Mouse (Mus musculus): ENCODE results near the gene Aldh1a1. TPM values are rescaled to one million over a fixed set of nuclear protein-coding genes. Genes with fewer than 3 reads are reported as not detected.

Aldh1a1 gene
- 0.02 TPM for polyA plus RNA-seq (2012; fragmentation: generic; extraction: Trizol)
- long read RNA-seq, experiment 1: 0 reads
- long read RNA-seq, experiment 2: 0 reads

DNA sequence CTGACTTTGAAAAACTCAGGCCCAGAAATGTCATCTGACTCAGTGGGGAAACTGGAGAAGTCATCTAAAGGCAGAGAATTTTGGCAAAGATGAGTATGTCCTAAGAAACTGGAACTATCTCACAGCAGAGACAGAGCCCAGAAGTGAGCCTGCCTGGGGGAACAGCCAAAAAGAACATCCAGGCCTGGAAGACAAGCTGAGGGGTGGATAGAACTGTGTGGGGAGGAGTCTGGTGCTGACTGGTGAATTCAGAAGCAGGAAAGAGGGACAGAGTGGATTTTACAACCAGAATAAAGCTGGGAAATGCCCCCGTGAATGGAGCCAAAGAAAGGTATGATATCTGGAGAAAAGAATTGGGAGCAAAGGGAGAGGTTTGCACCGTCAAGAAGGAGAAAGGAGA, at the start of gene Aldh1a1:
Gene Aldh1a1 (plus strand): TSS at position 225 of the 400 bp plus-strand sequence.
- H3K36me3 ChIP-seq (ENCODE audit: control insufficient read depth, insufficient read depth): no peaks in the 10 kb centered on the region
- no peak within 1 kb of the TSS for H3K4me3 ChIP-seq (ENCODE audit: insufficient read depth, poor library complexity, severe bottlenecking)
- H3K27me3 ChIP-seq (ENCODE audit: control insufficient read depth, insufficient read depth, insufficient read length): no peaks in the 10 kb centered on the region
- H3ac ChIP-seq (ENCODE audit: control insufficient read depth, insufficient read length, low read depth): no peak within 1 kb of the TSS
- no peaks in the 10 kb centered on the region for H3K79me3 ChIP-seq (ENCODE audit: low read depth)
- TF ChIP-seq MAX (IDR thresholded peaks at IDR 0.05): no peak
- no peak for TF ChIP-seq CTCF (IDR thresholded peaks at IDR 0.05; ENCODE audit: control insufficient read depth, insufficient read depth, insufficient read length)
- TF ChIP-seq MYOD1 (IDR thresholded peaks at IDR 0.05; ENCODE audit: control insufficient read depth, insufficient read length, low read depth): no peak
- no peak for TF ChIP-seq FOSL1 (IDR thresholded peaks at IDR 0.05; ENCODE audit: insufficient read depth, low read length, poor library complexity, severe bottlenecking)
- no peak for TF ChIP-seq CEBPB (IDR thresholded peaks at IDR 0.05; ENCODE audit: low read depth)
- TF ChIP-seq MYOG (IDR thresholded peaks at IDR 0.05; ENCODE audit: control insufficient read depth, extremely low read depth, insufficient read length): no peak
- no peak for TF ChIP-seq USF1 (IDR thresholded peaks at IDR 0.05; ENCODE audit: low read depth)
- no peaks in the 10 kb centered on the region for H3K79me2 ChIP-seq (ENCODE audit: control insufficient read depth, insufficient read depth)

DNA sequence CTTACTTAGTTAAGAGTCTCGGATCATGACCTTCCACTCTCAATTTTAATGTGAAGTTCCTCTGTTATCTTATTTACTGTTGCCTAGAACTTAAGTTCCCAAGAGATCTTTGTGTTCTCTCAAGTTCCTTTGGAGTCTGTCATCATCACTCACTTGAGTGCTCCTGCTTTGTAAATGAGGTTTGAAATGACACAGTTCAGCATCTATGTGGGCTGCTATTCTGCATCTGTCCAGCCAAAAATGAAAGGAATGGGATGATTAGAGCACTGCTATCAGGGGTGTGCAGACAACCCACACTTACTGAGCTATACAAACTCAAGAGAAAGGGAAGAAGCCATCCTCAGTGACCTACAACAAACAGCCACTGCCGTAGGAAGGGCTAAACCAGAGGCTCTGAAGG, 44.7 kb upstream of the Aldh1a1 start:
- Histone ChIP-seq H3K79me3 (ENCODE audit: low read depth) (no peaks in the 10 kb centered on the region), H3ac (ENCODE audit: control insufficient read depth, insufficient read length, low read depth) (no peak overlapping the region), H3K36me3 (ENCODE audit: control insufficient read depth, insufficient read depth) (no peaks in the 10 kb centered on the region), H3K79me2 (ENCODE audit: control insufficient read depth, insufficient read depth) (no peaks in the 10 kb centered on the region), H3K27me3 (ENCODE audit: control insufficient read depth, insufficient read depth, insufficient read length) (no peaks in the 10 kb centered on the region), H3K4me3 (ENCODE audit: insufficient read depth, poor library complexity, severe bottlenecking) (no peak overlapping the region)
- TF ChIP-seq MAX (IDR thresholded peaks at IDR 0.05): no peak
- TF ChIP-seq MYOD1 (IDR thresholded peaks at IDR 0.05; ENCODE audit: control insufficient read depth, insufficient read length, low read depth): no peak
- TF ChIP-seq CEBPB (IDR thresholded peaks at IDR 0.05; ENCODE audit: low read depth): no peak
- TF ChIP-seq FOSL1 (IDR thresholded peaks at IDR 0.05; ENCODE audit: insufficient read depth, low read length, poor library complexity, severe bottlenecking): no peak
- TF ChIP-seq MYOG (IDR thresholded peaks at IDR 0.05; ENCODE audit: control insufficient read depth, extremely low read depth, insufficient read length): no peak

DNA sequence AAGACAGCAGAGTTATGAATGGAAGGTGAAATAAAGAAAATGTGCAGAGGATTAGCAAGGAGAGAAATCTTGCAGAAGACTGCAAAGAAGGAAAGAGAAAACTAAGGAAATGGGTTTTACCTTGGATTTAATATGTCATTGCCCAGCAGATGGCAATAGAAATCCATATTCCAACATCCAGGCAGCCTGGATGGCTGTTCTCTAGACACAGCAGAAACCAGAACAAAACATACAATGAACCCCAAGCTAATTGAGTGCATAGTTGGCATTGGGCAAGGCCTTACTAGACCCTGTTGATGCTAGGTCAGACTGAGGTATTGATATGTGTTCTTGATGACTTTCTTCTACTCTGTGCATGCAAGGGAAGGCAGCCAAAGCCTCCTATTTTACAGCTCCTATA, 43.0 kb upstream of the Aldh1a1 start:
- TF ChIP-seq CTCF (IDR thresholded peaks at IDR 0.05; ENCODE audit: control insufficient read depth, insufficient read depth, insufficient read length): no peak
- no peak for TF ChIP-seq MAX (IDR thresholded peaks at IDR 0.05)
- no peak for TF ChIP-seq CEBPB (IDR thresholded peaks at IDR 0.05; ENCODE audit: low read depth)
- TF ChIP-seq USF1 (IDR thresholded peaks at IDR 0.05; ENCODE audit: low read depth): no peak
- no peak for TF ChIP-seq MYOG (IDR thresholded peaks at IDR 0.05; ENCODE audit: control insufficient read depth, extremely low read depth, insufficient read length)
- no peak for TF ChIP-seq MYOD1 (IDR thresholded peaks at IDR 0.05; ENCODE audit: control insufficient read depth, insufficient read length, low read depth)
- TF ChIP-seq FOSL1 (IDR thresholded peaks at IDR 0.05; ENCODE audit: insufficient read depth, low read length, poor library complexity, severe bottlenecking): no peak
- no peak overlapping the region for H3ac ChIP-seq (ENCODE audit: control insufficient read depth, insufficient read length, low read depth)
- no peak overlapping the region for H3K4me3 ChIP-seq (ENCODE audit: insufficient read depth, poor library complexity, severe bottlenecking)
- H3K79me3 ChIP-seq (ENCODE audit: low read depth): no peaks in the 10 kb centered on the region
- no peaks in the 10 kb centered on the region for H3K27me3 ChIP-seq (ENCODE audit: control insufficient read depth, insufficient read depth, insufficient read length)
- no peaks in the 10 kb centered on the region for H3K36me3 ChIP-seq (ENCODE audit: control insufficient read depth, insufficient read depth)
- no peaks in the 10 kb centered on the region for H3K79me2 ChIP-seq (ENCODE audit: control insufficient read depth, insufficient read depth)

DNA sequence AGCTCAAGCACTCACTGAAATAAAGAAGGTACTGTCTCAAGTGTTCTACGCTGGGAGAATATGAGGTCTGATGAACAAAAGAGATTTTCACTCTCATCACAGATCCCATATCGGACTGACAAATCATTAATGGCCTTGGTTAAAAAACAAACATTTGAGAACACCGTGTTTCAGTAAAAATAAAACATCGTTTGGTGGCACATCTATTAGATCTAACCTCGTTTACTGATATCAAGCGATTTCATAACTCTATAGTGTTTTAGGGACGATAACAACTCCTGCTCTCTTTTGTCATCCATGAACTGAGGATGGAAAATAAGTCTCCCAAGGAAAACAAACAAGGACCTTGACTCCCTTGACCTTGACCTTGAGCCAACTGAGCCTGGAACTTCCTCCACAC, 41.5 kb upstream of the Aldh1a1 start:
- Histone ChIP-seq H3K79me2 (ENCODE audit: control insufficient read depth, insufficient read depth) (no peaks in the 10 kb centered on the region), H3K36me3 (ENCODE audit: control insufficient read depth, insufficient read depth) (no peaks in the 10 kb centered on the region), H3K79me3 (ENCODE audit: low read depth) (no peaks in the 10 kb centered on the region), H3K4me3 (ENCODE audit: insufficient read depth, poor library complexity, severe bottlenecking) (no peak overlapping the region), H3K27me3 (ENCODE audit: control insufficient read depth, insufficient read depth, insufficient read length) (no peaks in the 10 kb centered on the region), H3ac (ENCODE audit: control insufficient read depth, insufficient read length, low read depth) (no peak overlapping the region)
- TF ChIP-seq MYOG (IDR thresholded peaks at IDR 0.05; ENCODE audit: control insufficient read depth, extremely low read depth, insufficient read length): no peak

DNA sequence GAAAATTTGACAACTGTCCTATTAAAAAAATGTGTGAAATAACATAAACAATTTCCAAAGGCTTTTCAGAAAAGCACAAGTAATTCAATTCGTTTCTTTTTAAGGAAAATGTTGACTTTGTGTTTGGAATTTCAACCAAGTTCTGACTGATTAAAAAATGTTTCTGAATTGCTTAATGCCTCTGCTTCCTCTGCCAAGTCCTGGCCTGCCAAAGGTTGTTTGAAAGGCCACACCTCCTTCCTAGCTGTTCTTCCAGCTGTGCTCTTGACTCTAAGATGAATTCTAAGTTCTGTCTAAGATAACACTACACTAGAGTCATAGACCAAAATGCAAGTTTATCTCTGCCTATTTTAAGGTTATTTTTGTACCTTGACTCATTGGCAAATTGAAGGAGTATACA, 8.0 kb upstream of the Aldh1a1 start:
- no peaks in the 10 kb centered on the region for H3K79me3 ChIP-seq (ENCODE audit: low read depth)
- H3K79me2 ChIP-seq (ENCODE audit: control insufficient read depth, insufficient read depth): no peaks in the 10 kb centered on the region
- TF ChIP-seq MYOD1 (IDR thresholded peaks at IDR 0.05; ENCODE audit: control insufficient read depth, insufficient read length, low read depth) (no peak), MYOG (IDR thresholded peaks at IDR 0.05; ENCODE audit: control insufficient read depth, extremely low read depth, insufficient read length) (no peak), CTCF (IDR thresholded peaks at IDR 0.05; ENCODE audit: control insufficient read depth, insufficient read depth, insufficient read length) (no peak), CEBPB (IDR thresholded peaks at IDR 0.05; ENCODE audit: low read depth) (no peak), MAX (IDR thresholded peaks at IDR 0.05) (no peak), FOSL1 (IDR thresholded peaks at IDR 0.05; ENCODE audit: insufficient read depth, low read length, poor library complexity, severe bottlenecking) (no peak), USF1 (IDR thresholded peaks at IDR 0.05; ENCODE audit: low read depth) (no peak)
- H3K4me3 ChIP-seq (ENCODE audit: insufficient read depth, poor library complexity, severe bottlenecking): no peak overlapping the region
- H3K27me3 ChIP-seq (ENCODE audit: control insufficient read depth, insufficient read depth, insufficient read length): no peaks in the 10 kb centered on the region
- H3K36me3 ChIP-seq (ENCODE audit: control insufficient read depth, insufficient read depth): no peaks in the 10 kb centered on the region
- H3ac ChIP-seq (ENCODE audit: control insufficient read depth, insufficient read length, low read depth): no peak overlapping the region

DNA sequence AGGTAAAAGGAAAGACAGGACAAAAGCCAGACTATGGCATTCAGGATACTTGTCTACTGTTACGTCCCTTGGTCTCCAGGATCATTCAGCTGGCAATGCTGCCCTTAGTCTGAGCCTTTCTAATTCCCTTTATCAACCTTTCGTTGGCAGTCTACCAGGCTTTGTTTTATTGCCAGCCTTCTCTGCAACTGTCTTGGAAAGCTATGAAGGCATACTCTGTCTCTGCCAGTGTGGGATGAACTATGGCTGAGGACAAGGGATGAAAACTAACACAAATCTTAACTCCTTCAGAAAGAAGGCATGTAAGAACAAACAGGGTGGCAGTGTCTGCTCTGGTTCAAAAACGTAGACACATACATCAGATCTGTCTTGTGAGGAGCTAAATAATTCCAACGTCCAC, 565 bp upstream of the Aldh1a1 start:
- Histone ChIP-seq H3ac (ENCODE audit: control insufficient read depth, insufficient read length, low read depth) (no peak overlapping the region), H3K79me3 (ENCODE audit: low read depth) (no peaks in the 10 kb centered on the region), H3K27me3 (ENCODE audit: control insufficient read depth, insufficient read depth, insufficient read length) (no peaks in the 10 kb centered on the region), H3K36me3 (ENCODE audit: control insufficient read depth, insufficient read depth) (no peaks in the 10 kb centered on the region), H3K79me2 (ENCODE audit: control insufficient read depth, insufficient read depth) (no peaks in the 10 kb centered on the region), H3K4me3 (ENCODE audit: insufficient read depth, poor library complexity, severe bottlenecking) (no peak overlapping the region)
- no peak for TF ChIP-seq MYOG (IDR thresholded peaks at IDR 0.05; ENCODE audit: control insufficient read depth, extremely low read depth, insufficient read length)
- no peak for TF ChIP-seq CTCF (IDR thresholded peaks at IDR 0.05; ENCODE audit: control insufficient read depth, insufficient read depth, insufficient read length)
- TF ChIP-seq MAX (IDR thresholded peaks at IDR 0.05): no peak

Data from C2C12 (cell line).